Mouse (Mus musculus) bone marrow, adult 2 months (tissue): ENCODE data around the gene Gm10837.

Experiments used
- CTCF ChIP-seq: fragments of 200-500 bp; IDR thresholded peaks from 2 replicates; pipeline ENCODE4 v1.5.1; 2011; ENCODE audit warnings: low read length, control low read depth; ENCODE audit not compliant: control insufficient read depth, insufficient read depth
- POLR2A ChIP-seq: fragments of 200-500 bp; IDR thresholded peaks from 2 replicates; pipeline ENCODE4 v1.6.1; 2011; ENCODE audit warnings: low read depth, mild to moderate bottlenecking, control low read depth, low read length, borderline replicate concordance; ENCODE audit not compliant: control insufficient read depth

DNA sequence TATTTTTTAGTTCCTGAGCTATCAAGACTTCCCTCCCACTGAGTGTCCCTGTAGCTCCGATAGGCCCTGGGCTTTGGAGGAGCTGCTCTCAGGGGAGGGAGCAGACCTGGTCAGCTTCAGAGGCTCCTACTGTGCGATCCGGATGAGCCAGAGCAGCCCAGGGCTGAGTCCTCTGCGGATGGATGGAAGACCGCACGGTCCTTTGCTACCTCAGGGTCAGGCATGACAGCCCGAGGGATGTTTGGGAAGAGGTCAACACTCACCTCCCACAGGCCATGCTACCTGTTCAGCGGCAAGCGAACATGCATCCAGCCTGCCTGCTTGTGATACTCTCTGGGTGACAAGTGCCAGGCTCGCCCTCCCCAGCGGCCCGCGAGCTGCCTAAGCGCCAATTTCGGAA is 9.2 kb upstream of the Gm10837 start:
- no peak for TF ChIP-seq CTCF
- no peak for TF ChIP-seq POLR2A
